Mouse (Mus musculus) neutrophil, adult 5-6 weeks (primary cell): ENCODE measurements around the gene Nelfcd. TPM values are rescaled to one million over a fixed set of nuclear protein-coding genes. Genes with fewer than 3 reads are reported as not detected.

ENCODE experiments used
- ATAC-seq: fragments of 151-379, 151-347 bp; 2 replicates; pipeline ENCODE4 v1.8.0; 2017; ENCODE audit warnings: mild to moderate bottlenecking, moderate TSS enrichment; ENCODE audit not compliant: insufficient number of reproducible peaks, poor library complexity, low FRiP score, severe bottlenecking; ENCODE audit errors: extremely low read depth
- total RNA-seq: library from RNA; stranded (forward); fragments of 200-1000 nt; gene quantifications from 2 replicates; pipeline ENCODE4 v1.2.3, GENCODE M21; 2017

Gene Nelfcd
- total RNA-seq = 41.5 and 43.4 TPM in 2 replicates

DNA sequence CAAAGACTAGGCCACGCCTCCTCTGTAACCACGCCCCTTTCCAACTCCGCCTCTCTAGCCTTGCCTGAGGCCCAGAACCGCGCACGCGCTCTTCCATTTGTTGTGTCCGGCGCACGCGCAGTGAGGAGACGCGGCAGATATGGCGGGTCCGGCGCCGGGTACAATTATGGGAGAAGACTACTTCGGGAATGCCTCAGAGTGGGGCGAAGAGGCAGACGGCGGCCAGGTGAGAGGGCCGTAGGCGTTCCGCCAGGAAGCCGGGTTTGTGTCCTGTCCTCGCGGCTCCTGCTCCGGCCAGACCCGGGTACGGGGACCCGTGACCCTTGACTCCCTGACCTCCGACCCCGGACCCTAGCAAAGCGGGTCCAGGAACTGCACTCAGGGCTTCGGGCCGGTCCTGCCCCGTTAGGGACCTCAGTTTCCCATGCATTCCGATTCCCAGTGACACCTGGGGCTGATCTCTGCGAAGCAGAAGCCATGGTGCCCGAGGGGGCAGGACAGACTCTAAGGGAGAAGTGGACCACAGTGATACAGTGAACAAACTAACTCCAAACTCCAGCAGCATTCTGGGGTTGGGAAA is at the start of gene Nelfcd:
Nelfcd (plus strand) TSS at position 74 of the 580 bp plus-strand sequence.
- peak; percentile 96 for ATAC-seq

DNA sequence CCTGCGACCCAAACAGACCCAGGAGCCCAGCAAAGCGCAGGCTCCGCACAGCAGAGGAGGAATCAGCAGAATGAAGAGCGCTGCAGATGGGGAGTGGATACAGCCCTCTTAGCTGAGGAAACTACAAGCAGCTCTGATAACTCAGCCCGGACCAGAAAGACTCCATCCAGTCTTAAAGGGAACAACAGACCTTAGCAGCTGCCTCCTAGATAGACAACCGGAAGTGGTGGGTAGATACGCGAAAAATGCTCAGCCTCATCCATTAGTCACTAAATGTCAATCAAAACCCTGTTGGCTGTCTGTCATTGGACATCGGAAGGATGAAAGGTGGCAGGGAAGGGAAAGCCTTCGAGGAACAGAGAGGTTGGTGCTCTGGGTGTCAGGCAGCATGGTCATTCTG is 49.0 kb upstream of the Nelfcd start:
- no peak for ATAC-seq

GRCm38 (mm10) chr2:174381021-174381420 is 34.6 kb upstream of the Nelfcd start:
- ATAC-seq = no peak

- ATAC-seq = no peak
Observed at GRCm38 (mm10) chr2:174391936-174392335, 23.7 kb upstream of the Nelfcd start.

DNA sequence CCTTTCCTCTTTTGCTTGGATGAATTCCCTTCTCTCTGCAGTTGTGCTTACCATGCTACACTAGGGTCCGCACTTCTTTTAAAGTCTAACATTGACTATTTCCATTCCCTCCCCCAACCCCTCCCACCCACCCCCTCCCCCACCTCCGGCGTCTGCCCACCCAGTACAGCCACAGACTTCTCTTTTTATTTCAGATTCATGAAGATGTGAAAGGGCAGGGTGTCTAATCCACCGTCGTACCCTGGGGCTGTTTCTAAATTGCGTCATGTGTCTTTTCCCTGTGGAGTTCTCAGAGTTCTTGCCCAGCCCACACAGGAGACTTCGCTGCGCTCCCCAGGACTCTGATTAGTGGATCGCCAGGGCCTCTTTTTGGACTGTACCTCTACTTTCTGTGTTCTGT is 23.1 kb upstream of the Nelfcd start:
- no peak for ATAC-seq

GRCm38 (mm10) chr2:174393383-174393782 is 22.2 kb upstream of the Nelfcd start:
- no peak for ATAC-seq

GRCm38 (mm10) chr2:174396643-174397042 is 19.0 kb upstream of the Nelfcd start:
- no peak for ATAC-seq

GRCm38 (mm10) chr2:174397065-174397464 is 18.5 kb upstream of the Nelfcd start:
- no peak for ATAC-seq

DNA sequence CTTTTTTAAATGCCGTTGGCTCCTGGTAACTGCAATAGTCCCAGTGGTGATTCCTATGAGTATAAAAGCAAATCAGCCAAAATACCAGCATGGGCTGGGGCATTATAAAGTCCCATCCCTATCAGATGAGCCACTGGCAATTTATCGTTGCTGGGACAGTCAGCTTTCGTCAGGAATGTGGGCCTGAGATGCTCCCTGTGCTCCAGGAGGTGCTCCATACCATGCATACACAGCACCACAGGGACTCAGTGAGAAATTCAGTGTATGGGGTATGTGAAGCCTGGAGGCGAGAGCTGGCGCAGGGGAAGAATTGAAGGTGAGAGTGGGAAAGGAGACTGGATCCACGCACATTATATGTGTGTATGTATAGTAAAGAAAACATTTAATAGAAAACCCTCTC is 17.7 kb upstream of the Nelfcd start:
- ATAC-seq = no peak

GRCm38 (mm10) chr2:174400396-174400795 is 15.2 kb upstream of the Nelfcd start:
- ATAC-seq = no peak

DNA sequence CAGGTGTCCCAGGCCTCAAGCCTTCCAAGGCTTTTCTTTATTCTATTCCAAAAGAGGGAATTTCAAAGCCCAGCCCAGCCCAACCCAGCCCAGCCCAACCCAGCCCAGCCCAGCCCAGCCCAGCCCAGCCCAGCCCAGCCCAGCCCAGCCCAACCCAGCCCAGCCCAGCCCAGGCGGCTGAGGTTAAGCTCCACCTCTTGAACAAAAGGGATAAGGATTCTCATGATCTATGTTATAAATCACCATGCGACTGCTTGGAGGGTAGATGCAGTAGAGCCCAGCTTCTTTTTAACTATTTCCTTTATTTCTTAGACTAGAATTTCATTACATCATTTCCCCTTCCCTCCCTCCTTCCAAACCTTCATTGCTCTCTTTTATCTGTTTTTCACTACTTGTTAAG is 5.4 kb upstream of the Nelfcd start:
- no peak for ATAC-seq

GRCm38 (mm10) chr2:174413127-174413526 is 2.5 kb upstream of the Nelfcd start:
- no peak for ATAC-seq

- no peak for ATAC-seq
Observed at GRCm38 (mm10) chr2:174415001-174415730, 438 bp upstream of the Nelfcd start.

GRCm38 (mm10) chr2:174421107-174421506 is 5.5 kb downstream of the Nelfcd start:
- no peak for ATAC-seq

GRCm38 (mm10) chr2:174424301-174425085 is 8.9 kb downstream of the Nelfcd start:
- no peak for ATAC-seq

DNA sequence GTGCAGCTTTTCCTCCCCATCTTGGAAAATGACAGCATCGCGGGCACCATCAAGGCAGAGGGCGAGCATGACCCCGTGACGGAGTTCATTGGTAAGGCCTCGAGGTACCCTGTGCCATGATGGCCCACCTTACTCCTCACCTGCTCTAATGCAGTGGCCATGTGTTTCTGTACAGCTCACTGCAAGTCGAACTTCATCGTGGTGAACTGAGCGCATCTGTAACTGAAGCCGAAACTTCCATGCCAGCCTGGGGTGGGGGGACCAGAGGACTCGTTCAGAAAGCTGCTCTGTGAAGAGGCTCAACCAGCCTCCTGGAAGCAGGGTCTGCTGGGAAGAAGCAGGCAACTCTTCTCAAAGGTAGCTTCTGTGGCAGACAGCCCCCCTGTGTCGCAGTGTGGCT is 11.3 kb downstream of the Nelfcd start:
- ATAC-seq = no peak

- ATAC-seq = no peak
Observed at GRCm38 (mm10) chr2:174428076-174428835, 12.7 kb downstream of the Nelfcd start.

DNA sequence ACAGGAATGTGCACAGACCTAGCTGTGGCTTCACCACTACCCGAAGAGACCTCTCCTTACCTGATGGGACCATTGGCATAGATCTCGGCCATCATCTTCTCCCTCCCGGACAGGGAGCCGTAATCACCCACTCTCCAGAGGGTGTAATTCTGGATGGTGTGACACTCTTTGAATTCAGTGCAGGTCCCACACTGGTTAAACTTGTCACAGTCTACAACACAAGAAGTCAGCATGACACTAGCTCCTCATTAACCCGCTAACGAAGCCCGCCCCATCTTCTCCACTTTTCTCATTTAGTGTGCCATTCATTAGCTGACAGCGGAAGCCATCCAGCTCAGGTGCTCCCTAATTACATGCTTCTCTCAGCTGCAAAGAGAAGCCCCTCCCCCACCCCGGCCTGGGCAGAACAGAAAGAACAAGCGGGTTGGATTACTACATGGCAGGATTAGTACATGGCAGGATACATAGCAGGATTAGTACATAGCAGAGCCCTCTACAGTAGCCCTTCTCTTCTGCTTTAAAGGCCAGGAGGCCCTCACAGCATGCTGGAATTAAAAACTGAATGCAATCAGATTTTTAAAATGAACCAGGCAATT is 13.5 kb downstream of the Nelfcd start:
- ATAC-seq = no peak

DNA sequence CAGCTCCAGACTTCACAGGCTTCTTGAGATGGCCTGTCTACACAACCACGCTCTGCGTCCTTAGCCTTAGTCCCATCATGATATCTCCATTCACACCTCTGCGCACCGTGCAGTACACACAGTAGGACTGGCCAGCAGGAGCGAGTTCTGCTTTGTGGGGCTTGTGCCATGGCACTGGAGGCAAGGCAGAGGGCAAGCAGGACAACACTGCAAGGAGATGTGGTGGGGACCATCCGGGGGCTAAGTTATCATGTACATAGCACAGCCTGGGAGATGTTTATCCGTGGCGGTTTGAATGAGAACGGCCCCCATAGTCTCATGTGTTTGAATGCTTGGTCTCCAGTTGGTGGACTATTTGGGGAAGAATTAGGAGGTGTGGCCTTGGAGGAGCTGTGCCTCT is 19.3 kb downstream of the Nelfcd start:
- ATAC-seq = no peak
